Mouse (Mus musculus) neural tube, embryonic 14.5 days (tissue): ENCODE results near the gene Ssc5d. TPM values are rescaled to one million over a fixed set of nuclear protein-coding genes. Genes with fewer than 3 reads are reported as not detected.

Experiments
- ATAC-seq: fragments of 200-750 bp; cut with Nextera tagmentation; 2 replicates; pipeline ENCODE4 v1.8.0; 2017; ENCODE audit warnings: low read depth, mild to moderate bottlenecking, moderate TSS enrichment, moderate library complexity
- H3K27ac ChIP-seq: fragments of 300-500 bp; sonication (generic); 2 replicates; pipeline ENCODE4 v1.5.1; 2014; ENCODE audit warnings: low read depth, mild to moderate bottlenecking, control low read depth, low read length, moderate library complexity, mixed read lengths
- H3K27me3 ChIP-seq: fragments of 300-500 bp; sonication (generic); 2 replicates; pipeline ENCODE4 v1.6.1; 2014; ENCODE audit warnings: low read length; ENCODE audit not compliant: control insufficient read depth, insufficient read depth
- H3K36me3 ChIP-seq: fragments of 300-500 bp; sonication (generic); 2 replicates; pipeline ENCODE4 v1.6.1; 2014; ENCODE audit warnings: low read length, mixed read lengths; ENCODE audit not compliant: control insufficient read depth, insufficient read depth
- H3K4me1 ChIP-seq: fragments of 300-500 bp; sonication (generic); 2 replicates; pipeline ENCODE4 v1.6.1; 2014; ENCODE audit warnings: low read length; ENCODE audit not compliant: control insufficient read depth, insufficient read depth
- H3K4me2 ChIP-seq: fragments of 300-500 bp; sonication (generic); 2 replicates; pipeline ENCODE4 v1.6.1; 2014; ENCODE audit warnings: mild to moderate bottlenecking, low read depth, low read length, control low read depth
- H3K4me3 ChIP-seq: fragments of 300-500 bp; sonication (generic); 2 replicates; pipeline ENCODE4 v1.5.1; 2014; ENCODE audit warnings: low read depth, low read length, control low read depth, mixed read lengths
- H3K9ac ChIP-seq: fragments of 300-500 bp; sonication (generic); replicated peaks from 2 replicates; pipeline ENCODE4 v1.6.1; 2014; ENCODE audit warnings: low read depth, mild to moderate bottlenecking, control low read depth, low read length, mixed read lengths
- H3K9me3 ChIP-seq: fragments of 300-500 bp; sonication (generic); 2 replicates; pipeline ENCODE4 v1.6.1; 2016; ENCODE audit warnings: low read length; ENCODE audit not compliant: control insufficient read depth
- WGBS: fragments of 180-500 bp; shearing (Covaris S2); extraction: QIAGEN DNeasy Blood & Tissue Kit; methylation state at CpG from one replicate; pipeline ENCODE4 v1.1.7; 2014; 5-methylcytosine and 5-hydroxymethylcytosine counted together
- polyA plus RNA-seq: library from polyadenylated mRNA; unstranded; fragments of >200 nt; fragmentation: Nextera tagmentation; extraction: Ambion mirVana; gene quantifications from 2 replicates; pipeline ENCODE4 v1.2.1, GENCODE M21; 2014

Ssc5d gene
- polyA plus RNA-seq, 1 experiment from 2014 or later, result 0.40 TPM

DNA sequence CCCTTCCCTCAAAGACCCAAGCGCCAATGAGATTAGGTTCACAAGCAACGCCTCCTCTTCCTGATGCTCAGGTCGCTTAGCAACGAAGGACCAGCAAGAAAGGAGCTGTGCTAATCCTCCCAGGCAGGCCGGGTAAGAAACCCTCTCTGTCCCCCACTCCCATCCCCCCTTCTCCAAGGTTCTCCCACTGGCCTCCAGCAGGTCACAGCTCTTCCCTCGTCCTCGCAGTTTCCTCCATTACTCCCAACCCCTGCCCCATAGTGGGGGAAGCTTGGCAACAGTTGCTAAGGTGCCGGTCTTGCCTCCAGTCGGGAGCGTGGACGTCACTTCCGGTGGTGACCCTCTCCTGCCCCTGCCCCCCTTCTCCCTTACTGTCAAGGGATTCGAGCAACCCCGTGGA lies 3.1 kb upstream of the Ssc5d start:
- peak overlapping the region; percentile 60 for H3K4me2 ChIP-seq
- ATAC-seq, result peak; percentile 81
- no peaks in the 10 kb centered on the region for H3K27me3 ChIP-seq
- H3K4me1 ChIP-seq, result peaks cover 34% of the 10 kb centered on the region
- H3K9me3 ChIP-seq, result no peaks in the 10 kb centered on the region
- under 1% methylated on average over 14 of the region's 14 CpGs for WGBS
- H3K36me3 ChIP-seq, result peaks cover 21% of the 10 kb centered on the region
- peak overlapping the region; percentile 25 for H3K4me3 ChIP-seq
- peak overlapping the region; percentile 32 for H3K9ac ChIP-seq
- H3K27ac ChIP-seq, result peak overlapping the region; percentile 98

DNA sequence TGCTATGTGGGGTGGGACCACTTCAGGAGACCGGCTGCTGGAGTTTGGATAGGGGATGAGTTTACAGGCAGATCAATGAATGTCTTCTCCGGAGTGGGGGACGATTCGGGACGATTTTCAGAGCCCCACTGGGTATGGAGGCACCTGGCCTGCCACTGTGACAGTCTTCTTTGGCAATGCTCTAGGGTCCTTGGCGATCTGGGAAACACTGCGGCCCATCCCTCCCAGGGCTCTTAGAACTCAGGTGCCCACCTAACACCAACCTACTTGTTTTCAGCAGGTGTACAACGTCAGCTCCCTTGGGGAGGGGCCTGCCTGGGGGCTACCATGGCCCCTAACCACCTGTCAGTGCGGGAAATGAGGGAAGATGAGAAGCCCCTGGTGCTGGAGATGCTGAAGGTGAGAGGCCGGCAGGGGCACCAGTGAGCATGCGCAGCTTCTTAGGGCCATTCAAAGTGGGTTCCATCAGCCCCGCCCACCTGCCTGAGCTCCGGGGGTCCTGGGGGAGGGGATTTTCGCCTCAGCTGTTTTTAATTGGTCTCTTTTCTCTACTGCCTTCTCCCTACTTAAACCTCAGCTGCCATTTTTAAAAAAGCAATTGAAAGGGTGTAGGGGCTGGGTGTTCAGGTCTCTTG lies 2.5 kb upstream of the Ssc5d start:
- Histone ChIP-seq H3K4me2 (peak overlapping the region; percentile 60), H3K27me3 (no peaks in the 10 kb centered on the region), H3K36me3 (peaks cover 21% of the 10 kb centered on the region), H3K4me3 (peak overlapping the region; percentile 25), H3K4me1 (peaks cover 34% of the 10 kb centered on the region), H3K9ac (peak overlapping the region; percentile 57), H3K9me3 (no peaks in the 10 kb centered on the region), H3K27ac (peak overlapping the region; percentile 98)
- peak; percentile 62 for ATAC-seq
- under 1% methylated on average over 14 of the region's 14 CpGs for WGBS

DNA sequence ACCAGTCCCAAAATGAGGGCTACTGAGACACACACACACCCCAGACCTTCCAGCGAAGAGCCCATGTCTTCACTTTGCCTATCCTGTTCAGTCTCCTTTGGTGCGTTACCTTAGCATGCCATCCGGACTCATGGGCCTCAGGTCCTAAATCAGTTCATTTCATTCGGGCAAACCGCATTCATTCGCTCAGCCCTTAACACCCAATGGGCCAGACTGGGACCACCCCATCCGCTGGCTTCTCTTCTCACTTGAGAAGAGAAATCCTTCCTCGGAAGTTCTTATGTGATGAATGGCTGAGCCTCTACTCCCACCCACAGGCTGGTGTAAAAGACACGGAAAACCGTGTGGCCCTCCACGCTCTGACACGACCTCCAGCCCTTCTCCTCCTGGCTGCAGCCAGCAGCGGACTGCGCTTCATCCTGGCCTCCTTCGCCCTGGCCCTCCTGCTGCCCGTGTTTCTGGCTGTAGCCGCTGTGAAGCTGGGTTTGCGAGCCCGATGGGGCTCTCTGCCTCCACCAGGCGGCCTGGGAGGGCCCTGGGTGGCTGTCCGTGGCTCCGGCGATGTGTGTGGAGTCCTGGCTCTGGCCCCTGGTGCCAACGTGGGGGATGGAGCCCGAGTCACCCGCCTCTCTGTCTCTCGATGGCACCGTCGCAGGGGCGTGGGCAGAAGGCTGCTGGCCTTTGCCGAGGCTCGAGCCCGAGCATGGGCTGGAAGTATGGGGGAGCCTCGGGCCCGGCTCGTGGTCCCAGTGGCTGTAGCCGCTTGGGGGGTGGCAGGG lies 1.8 kb upstream of the Ssc5d start:
- H3K4me1 ChIP-seq, result peaks cover 34% of the 10 kb centered on the region

DNA sequence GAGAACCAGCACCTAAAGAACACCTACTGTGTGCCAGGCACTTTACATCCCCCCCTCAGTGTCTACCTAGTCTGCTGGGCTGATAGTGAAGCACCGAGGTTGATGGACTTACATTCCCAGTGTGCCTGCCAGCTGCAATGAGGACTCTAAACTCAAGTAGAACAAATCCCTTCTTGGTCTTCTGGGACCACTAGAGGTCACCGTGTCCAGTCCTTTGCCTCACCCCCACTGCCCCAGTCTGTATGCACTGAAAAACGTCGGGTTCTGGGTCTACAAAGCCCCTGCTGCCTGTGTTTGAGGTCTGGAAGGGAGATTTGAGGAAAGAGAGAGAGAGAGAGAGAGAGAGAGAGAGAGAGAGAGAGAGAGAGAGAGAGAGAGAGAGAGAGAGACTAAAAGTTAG lies 1.1 kb upstream of the Ssc5d start:
- H3K4me2 ChIP-seq, result peak overlapping the region; percentile 60
- 6% methylated on average over 4 of the region's 4 CpGs for WGBS
- H3K36me3 ChIP-seq, result peaks cover 14% of the 10 kb centered on the region
- H3K4me1 ChIP-seq, result peaks cover 34% of the 10 kb centered on the region
- H3K27me3 ChIP-seq, result no peaks in the 10 kb centered on the region
- H3K9ac ChIP-seq, result peak overlapping the region; percentile 57; the same call in 1 of the 2 replicates
- peak overlapping the region; percentile 98; the same call in 1 of the 2 replicates for H3K27ac ChIP-seq
- no peak overlapping the region; the same call in 1 of the 2 replicates for H3K4me3 ChIP-seq
- no peaks in the 10 kb centered on the region for H3K9me3 ChIP-seq
- ATAC-seq, result no peak

More for the DNA sequence above, 1.8 kb upstream of the Ssc5d start:
- peak overlapping the region; percentile 60 for H3K4me2 ChIP-seq
- no peaks in the 10 kb centered on the region for H3K9me3 ChIP-seq
- peak overlapping the region; percentile 25 for H3K4me3 ChIP-seq
- H3K27me3 ChIP-seq, result no peaks in the 10 kb centered on the region
- peak overlapping the region; percentile 57 for H3K9ac ChIP-seq
- peak; percentile 16 for ATAC-seq
- H3K27ac ChIP-seq, result peak overlapping the region; percentile 98
- 2% methylated on average over 37 of the region's 37 CpGs for WGBS
- H3K36me3 ChIP-seq, result peaks cover 20% of the 10 kb centered on the region

DNA sequence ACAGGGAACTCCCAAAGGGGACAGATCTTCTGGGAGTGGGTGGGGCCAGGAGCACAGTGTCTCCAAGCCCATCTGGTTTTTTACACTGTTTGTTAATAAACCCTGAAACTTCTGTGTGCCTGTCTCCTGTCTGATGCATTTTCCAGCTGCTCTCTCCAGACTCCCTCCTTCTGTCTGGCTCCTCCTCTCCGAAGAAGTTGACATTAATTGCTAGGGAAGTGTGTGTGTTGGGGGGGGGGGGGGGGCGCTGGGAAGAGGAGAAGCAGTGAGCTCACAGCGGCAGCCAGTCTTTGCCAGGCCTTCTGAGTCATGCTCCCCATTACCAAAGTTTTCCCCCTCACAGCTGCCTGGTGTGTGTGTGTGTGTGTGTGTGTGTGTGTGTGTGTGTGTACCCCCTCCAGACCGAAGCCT lies 689 bp upstream of the Ssc5d start:
- Histone ChIP-seq H3K9ac (no peak overlapping the region), H3K4me3 (no peak overlapping the region), H3K4me2 (peak overlapping the region; percentile 60; the same call in 1 of the 2 replicates), H3K9me3 (no peaks in the 10 kb centered on the region), H3K4me1 (peaks cover 34% of the 10 kb centered on the region), H3K27me3 (no peaks in the 10 kb centered on the region), H3K27ac (peak overlapping the region; percentile 52), H3K36me3 (peaks cover 11% of the 10 kb centered on the region)
- 14% methylated on average over 3 of the region's 4 CpGs for WGBS
- ATAC-seq, result no peak

DNA sequence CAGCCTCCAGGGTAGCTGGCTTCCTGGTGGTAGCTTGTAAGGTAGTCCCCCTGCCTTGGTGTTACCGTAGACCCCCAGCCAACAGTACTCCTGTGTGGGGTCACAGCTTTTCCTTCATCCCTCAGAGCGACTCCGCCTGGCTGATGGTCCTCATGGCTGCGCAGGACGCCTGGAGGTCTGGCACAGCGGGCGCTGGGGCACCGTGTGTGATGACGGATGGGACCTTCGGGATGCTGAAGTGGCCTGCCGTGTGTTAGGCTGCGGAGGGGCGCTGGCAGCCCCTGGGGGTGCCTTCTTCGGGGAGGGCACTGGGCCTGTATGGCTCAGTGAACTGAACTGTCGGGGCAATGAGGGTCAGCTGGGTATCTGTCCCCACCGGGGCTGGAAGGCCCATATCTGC lies 1.3 kb downstream of the Ssc5d start:
- no peak overlapping the region for H3K4me2 ChIP-seq
- ATAC-seq, result no peak
- H3K27ac ChIP-seq, result no peak overlapping the region
- peaks cover 29% of the 10 kb centered on the region for H3K4me1 ChIP-seq
- no peak overlapping the region for H3K9ac ChIP-seq
- 49% methylated on average over 16 of the region's 16 CpGs for WGBS
- no peaks in the 10 kb centered on the region for H3K27me3 ChIP-seq
- no peak overlapping the region for H3K4me3 ChIP-seq
- H3K36me3 ChIP-seq, result no peaks in the 10 kb centered on the region
- H3K9me3 ChIP-seq, result no peaks in the 10 kb centered on the region

DNA sequence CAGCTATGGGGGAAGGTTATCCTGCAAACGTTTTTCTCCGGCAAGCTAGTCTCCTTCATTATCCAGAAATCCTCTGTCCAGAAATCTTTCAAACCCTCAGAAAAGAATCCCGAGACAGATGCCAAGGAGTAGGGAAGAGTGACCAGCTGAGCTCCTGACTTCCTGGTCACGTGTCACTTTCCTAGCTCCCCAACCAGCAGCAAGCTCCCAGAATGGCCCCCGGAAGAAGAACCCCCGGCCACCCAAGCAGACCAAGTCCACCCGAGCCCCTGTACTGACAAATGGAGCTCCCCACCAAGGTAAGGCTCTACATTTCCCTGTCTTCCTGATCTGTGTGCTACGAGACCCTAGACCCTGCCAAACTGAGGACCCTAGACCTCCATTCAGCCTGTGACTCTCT lies 2.1 kb downstream of the Ssc5d start:
- Histone ChIP-seq H3K36me3 (no peaks in the 10 kb centered on the region), H3K27me3 (no peaks in the 10 kb centered on the region), H3K4me3 (no peak overlapping the region), H3K27ac (no peak overlapping the region), H3K9me3 (no peaks in the 10 kb centered on the region), H3K4me2 (no peak overlapping the region), H3K4me1 (peaks cover 24% of the 10 kb centered on the region), H3K9ac (no peak overlapping the region)
- 68% methylated on average over 8 of the region's 8 CpGs for WGBS
- no peak for ATAC-seq

DNA sequence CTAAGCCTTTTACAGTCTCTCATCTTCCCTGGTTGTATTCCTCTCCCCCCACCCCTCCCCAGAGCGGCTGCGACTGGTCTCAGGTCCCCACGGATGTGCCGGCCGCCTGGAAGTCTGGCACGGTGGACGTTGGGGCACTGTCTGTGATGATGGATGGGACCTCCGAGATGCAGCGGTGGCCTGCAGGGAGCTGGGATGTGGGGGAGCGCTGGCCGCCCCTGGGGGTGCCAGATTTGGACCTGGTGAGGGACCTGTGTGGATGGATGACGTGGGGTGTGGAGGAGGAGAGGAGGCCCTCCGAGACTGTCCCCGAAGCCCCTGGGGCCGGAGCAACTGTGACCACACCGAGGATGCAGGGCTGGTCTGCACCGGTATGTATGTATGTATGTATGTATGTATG lies 2.7 kb downstream of the Ssc5d start:
- H3K27me3 ChIP-seq, result no peaks in the 10 kb centered on the region
- H3K4me2 ChIP-seq, result no peak overlapping the region
- peaks cover 22% of the 10 kb centered on the region for H3K4me1 ChIP-seq
- no peak for ATAC-seq
- WGBS, result 67% methylated on average over 17 of the region's 17 CpGs
- H3K27ac ChIP-seq, result no peak overlapping the region
- H3K4me3 ChIP-seq, result no peak overlapping the region
- no peaks in the 10 kb centered on the region for H3K9me3 ChIP-seq
- H3K36me3 ChIP-seq, result no peaks in the 10 kb centered on the region
- no peak overlapping the region for H3K9ac ChIP-seq

DNA sequence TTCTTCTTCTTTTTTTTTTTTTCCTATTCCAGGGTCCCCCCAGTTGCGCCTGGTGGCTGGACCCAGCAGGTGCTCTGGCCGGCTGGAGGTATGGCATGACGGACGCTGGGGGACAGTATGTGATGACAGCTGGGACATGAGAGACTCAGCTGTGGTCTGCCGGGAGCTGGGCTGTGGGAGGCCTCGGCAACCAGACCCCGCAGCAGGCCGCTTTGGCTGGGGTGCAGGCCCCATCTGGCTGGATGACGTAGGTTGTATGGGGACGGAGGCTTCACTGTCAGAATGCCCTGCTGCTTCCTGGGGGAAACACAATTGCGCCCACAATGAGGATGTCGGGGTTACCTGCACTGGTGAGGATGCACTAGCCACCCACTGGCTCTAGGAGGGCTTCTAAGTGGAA lies 7.5 kb downstream of the Ssc5d start:
- no peaks in the 10 kb centered on the region for H3K36me3 ChIP-seq
- no peaks in the 10 kb centered on the region for H3K27me3 ChIP-seq
- no peak for ATAC-seq
- 58% methylated on average over 12 of the region's 12 CpGs for WGBS
- H3K4me3 ChIP-seq, result no peak overlapping the region
- no peaks in the 10 kb centered on the region for H3K9me3 ChIP-seq
- no peaks in the 10 kb centered on the region for H3K4me1 ChIP-seq
- no peak overlapping the region for H3K27ac ChIP-seq
- no peak overlapping the region for H3K9ac ChIP-seq
- H3K4me2 ChIP-seq, result no peak overlapping the region
